Mouse (Mus musculus) hindbrain, embryonic 11.5 days (tissue): ENCODE measurements at regions not wholly inside any gene's neighbourhood (a gene's known extent, or its start where the extent isn't known, plus 50 kb on each side); places are given as distances from the start of the nearest gene placed in this dataset.

Source experiments
- ATAC-seq: fragments of 200-750 bp; cut with Nextera tagmentation; 2 replicates; pipeline ENCODE4 v1.8.0; 2017; ENCODE audit warnings: mild to moderate bottlenecking, moderate TSS enrichment, moderate library complexity; ENCODE audit not compliant: low FRiP score
- DNase-seq: peaks from one replicate; pipeline ENCODE4 v3.0.0-alpha.2; 2015; ENCODE audit warnings: low spot score
- H3K27ac ChIP-seq: fragments of 300-500 bp; sonication (generic); 2 replicates; pipeline ENCODE4 v1.5.1; 2014; ENCODE audit warnings: mild to moderate bottlenecking, low read depth, low read length
- H3K27me3 ChIP-seq: fragments of 300-500 bp; sonication (generic); 2 replicates; pipeline ENCODE4 v1.6.1; 2014; ENCODE audit warnings: mild to moderate bottlenecking, low read length, moderate library complexity, mixed read lengths; ENCODE audit not compliant: control insufficient read depth, insufficient read depth
- H3K36me3 ChIP-seq: fragments of 300-500 bp; sonication (generic); 2 replicates; pipeline ENCODE4 v1.6.1; 2014; ENCODE audit warnings: mild to moderate bottlenecking, low read length, moderate library complexity, mixed read lengths; ENCODE audit not compliant: control insufficient read depth, insufficient read depth
- H3K4me1 ChIP-seq: fragments of 300-500 bp; sonication (generic); replicated peaks from 2 replicates; pipeline ENCODE4 v1.6.1; 2014; ENCODE audit warnings: low read length, mixed read lengths; ENCODE audit not compliant: control insufficient read depth, insufficient read depth
- H3K4me2 ChIP-seq: fragments of 300-500 bp; sonication (generic); replicated peaks from 2 replicates; pipeline ENCODE4 v1.6.1; 2014; ENCODE audit warnings: mild to moderate bottlenecking, low read depth, low read length
- H3K4me3 ChIP-seq: fragments of 300-500 bp; sonication (generic); 2 replicates; pipeline ENCODE4 v1.5.1; 2014; ENCODE audit warnings: low read depth, low read length
- H3K9ac ChIP-seq: fragments of 300-500 bp; sonication (generic); 2 replicates; pipeline ENCODE4 v1.6.1; 2014; ENCODE audit warnings: low read depth, low read length
- H3K9me3 ChIP-seq: fragments of 300-500 bp; sonication (generic); 2 replicates; pipeline ENCODE4 v1.6.1; 2016; ENCODE audit warnings: low read length; ENCODE audit not compliant: control insufficient read depth
- WGBS: fragments of 180-500 bp; shearing (Covaris S2); extraction: QIAGEN DNeasy Blood & Tissue Kit; methylation state at CpG from one replicate; pipeline ENCODE4 v1.1.7; 2014; 5-methylcytosine and 5-hydroxymethylcytosine counted together

GRCm38 (mm10) chr6:51326103-51326829 is 106.2 kb upstream of the Nfe2l3 start:
- H3K4me2 ChIP-seq, result no peak overlapping the region
- H3K9me3 ChIP-seq, result no peaks in the 10 kb centered on the region
- no peak overlapping the region for H3K9ac ChIP-seq
- H3K4me1 ChIP-seq, result no peaks in the 10 kb centered on the region
- no peak for ATAC-seq
- H3K36me3 ChIP-seq, result no peaks in the 10 kb centered on the region
- H3K4me3 ChIP-seq, result no peak overlapping the region
- WGBS, result 88% methylated on average over 2 of the region's 2 CpGs
- no peak for DNase-seq
- no peak overlapping the region for H3K27ac ChIP-seq
- H3K27me3 ChIP-seq, result no peaks in the 10 kb centered on the region

- H3K9ac ChIP-seq, result no peak overlapping the region
- DNase-seq (no peak), ATAC-seq (no peak)
- no peaks in the 10 kb centered on the region for H3K9me3 ChIP-seq
- no peaks in the 10 kb centered on the region for H3K27me3 ChIP-seq
- no peak overlapping the region for H3K4me2 ChIP-seq
- H3K27ac ChIP-seq, result no peak overlapping the region
- H3K4me3 ChIP-seq, result no peak overlapping the region
- no peaks in the 10 kb centered on the region for H3K36me3 ChIP-seq
- H3K4me1 ChIP-seq, result peaks cover 2% of the 10 kb centered on the region
- 89% methylated on average over 13 of the region's 13 CpGs for WGBS
Observed at GRCm38 (mm10) chr6:51329070-51329995, 103.1 kb upstream of the Nfe2l3 start.

GRCm38 (mm10) chr6:51330069-51330706 is 102.3 kb upstream of the Nfe2l3 start:
- no peak for ATAC-seq
- Histone ChIP-seq H3K27ac (no peak overlapping the region), H3K27me3 (no peaks in the 10 kb centered on the region), H3K36me3 (no peaks in the 10 kb centered on the region), H3K4me2 (no peak overlapping the region), H3K4me1 (peaks cover 2% of the 10 kb centered on the region), H3K4me3 (no peak overlapping the region), H3K9me3 (no peaks in the 10 kb centered on the region), H3K9ac (no peak overlapping the region)
- DNase-seq, result no peak
- 66% methylated on average over 5 of the region's 5 CpGs for WGBS

- H3K9me3 ChIP-seq, result no peaks in the 10 kb centered on the region
- DNase-seq (no peak), ATAC-seq (no peak)
- H3K4me1 ChIP-seq, result peaks cover 2% of the 10 kb centered on the region
- H3K36me3 ChIP-seq, result no peaks in the 10 kb centered on the region
- WGBS, result 51% methylated on average over 11 of the region's 11 CpGs
- H3K4me3 ChIP-seq, result no peak overlapping the region
- H3K27ac ChIP-seq, result no peak overlapping the region
- H3K27me3 ChIP-seq, result no peaks in the 10 kb centered on the region
- H3K4me2 ChIP-seq, result no peak overlapping the region
- no peak overlapping the region for H3K9ac ChIP-seq
Observed at GRCm38 (mm10) chr6:51332841-51333240, 99.6 kb upstream of the Nfe2l3 start.

GRCm38 (mm10) chr6:51333722-51334360 is 98.6 kb upstream of the Nfe2l3 start:
- DNase-seq (peak; percentile 7), ATAC-seq (no peak)
- Histone ChIP-seq H3K4me1 (peaks cover 2% of the 10 kb centered on the region), H3K27ac (no peak overlapping the region), H3K4me3 (no peak overlapping the region), H3K9me3 (no peaks in the 10 kb centered on the region), H3K9ac (no peak overlapping the region), H3K4me2 (no peak overlapping the region), H3K27me3 (no peaks in the 10 kb centered on the region), H3K36me3 (no peaks in the 10 kb centered on the region)
- WGBS, result 35% methylated on average over 7 of the region's 7 CpGs

GRCm38 (mm10) chr6:51335314-51335713 is 97.2 kb upstream of the Nfe2l3 start:
- Histone ChIP-seq H3K27ac (no peak overlapping the region), H3K36me3 (no peaks in the 10 kb centered on the region), H3K4me2 (no peak overlapping the region), H3K27me3 (no peaks in the 10 kb centered on the region), H3K4me3 (no peak overlapping the region), H3K9me3 (no peaks in the 10 kb centered on the region), H3K4me1 (peaks cover 2% of the 10 kb centered on the region), H3K9ac (no peak overlapping the region)
- DNase-seq (no peak), ATAC-seq (no peak)
- 77% methylated on average over 5 of the region's 5 CpGs for WGBS

GRCm38 (mm10) chr6:51339301-51339700 is 93.2 kb upstream of the Nfe2l3 start:
- DNase-seq (no peak), ATAC-seq (no peak)
- 82% methylated on average over 2 of the region's 2 CpGs for WGBS
- Histone ChIP-seq H3K4me3 (no peak overlapping the region), H3K9me3 (no peaks in the 10 kb centered on the region), H3K27me3 (no peaks in the 10 kb centered on the region), H3K4me2 (no peak overlapping the region), H3K27ac (no peak overlapping the region), H3K9ac (no peak overlapping the region), H3K4me1 (no peaks in the 10 kb centered on the region), H3K36me3 (no peaks in the 10 kb centered on the region)

- no peak overlapping the region for H3K4me3 ChIP-seq
- DNase-seq, result no peak
- H3K4me1 ChIP-seq, result no peaks in the 10 kb centered on the region
- no peak overlapping the region for H3K27ac ChIP-seq
- no peak overlapping the region for H3K4me2 ChIP-seq
- H3K9ac ChIP-seq, result no peak overlapping the region
- ATAC-seq, result no peak
- no peaks in the 10 kb centered on the region for H3K9me3 ChIP-seq
- WGBS, result 94% methylated on average over 9 of the region's 9 CpGs
- no peaks in the 10 kb centered on the region for H3K36me3 ChIP-seq
- H3K27me3 ChIP-seq, result no peaks in the 10 kb centered on the region
Observed at GRCm38 (mm10) chr6:51347721-51348120, 84.7 kb upstream of the Nfe2l3 start.
